Mouse (Mus musculus) liver, adult 10 weeks (tissue): ENCODE results near the gene Tnpo2. TPM values are rescaled to one million over a fixed set of nuclear protein-coding genes. Genes with fewer than 3 reads are reported as not detected.

Source experiments
- polyA plus RNA-seq: library from polyadenylated mRNA; stranded (reverse); fragments of 350-450 nt; fragmentation: Illumina TruSeq; extraction: RNeasy Lipid Tissue Mini Kit (QIAGEN cat#74804); gene quantifications from one replicate; pipeline ENCODE4 v1.2.3, GENCODE M21; 2014; ENCODE audit warnings: low read depth, low replicate concordance

The Tnpo2 gene
- polyA plus RNA-seq = 5.4 TPM

GRCm38 (mm10) chr8:85036718-85037365 lies at the start of gene Tnpo2:
Gene Tnpo2 (plus strand): TSS chr8:85036915.

GRCm38 (mm10) chr8:84990349-84990748 lies 46.4 kb upstream of the Tnpo2 start, which contains the start of gene Hook2:
Gene Hook2 (plus strand): TSS chr8:84990603.

GRCm38 (mm10) chr8:85014431-85014830 lies 22.3 kb upstream of the Tnpo2 start, which contains the start of gene Best2:
Gene Best2 (minus strand): TSS chr8:85014531.

GRCm38 (mm10) chr8:85025098-85025932 lies 11.4 kb upstream of the Tnpo2 start, which contains the start of gene Asna1:
Gene Asna1 (minus strand): TSS chr8:85025281.

GRCm38 (mm10) chr8:85026670-85027515 lies 9.8 kb upstream of the Tnpo2 start, which contains the start of gene Trir:
Gene Trir (plus strand): TSS chr8:85026823.

DNA sequence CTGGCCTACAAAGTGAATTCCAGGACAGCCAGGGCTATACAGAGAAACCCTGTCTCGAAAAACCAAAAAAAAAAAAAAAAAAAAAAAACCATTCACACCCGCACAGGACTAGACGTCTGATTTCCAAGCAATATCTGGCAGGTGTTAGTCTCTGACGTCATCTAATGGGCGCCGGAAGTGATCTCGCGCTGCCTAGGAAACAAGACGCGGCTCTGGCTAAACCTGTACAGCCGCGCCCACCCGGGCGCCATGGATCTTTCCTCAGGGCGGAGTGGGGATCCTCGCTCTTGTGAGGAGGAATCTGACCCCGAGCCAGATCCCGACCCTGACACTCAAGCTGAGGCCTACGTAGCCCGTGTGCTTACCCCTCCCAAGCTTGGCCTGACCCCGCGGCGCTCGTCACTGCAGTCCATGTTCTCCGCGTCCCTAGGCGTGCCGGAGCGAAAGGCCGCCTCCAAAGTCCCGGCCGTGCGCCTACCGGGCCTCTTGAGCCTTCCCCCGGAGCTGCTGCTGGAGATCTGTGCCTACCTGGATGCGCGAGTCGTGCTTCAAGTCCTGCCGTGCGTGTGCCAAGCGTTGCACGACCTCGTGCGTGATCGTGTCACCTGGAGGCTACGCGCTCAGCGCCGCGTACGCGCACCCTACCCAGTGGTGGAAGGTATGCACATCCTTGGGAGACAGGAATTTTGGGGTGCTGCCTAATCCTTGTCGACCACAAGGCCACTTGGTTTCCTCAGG lies 23.3 kb downstream of the Tnpo2 start, which contains the start of gene Fbxw9:
Gene Fbxw9, plus strand, starts transcription at position 177 of the 738 bp plus-strand sequence.

GRCm38 (mm10) chr8:85067982-85068381 lies 31.3 kb downstream of the Tnpo2 start, which contains the start of gene Gm5741:
Gene Gm5741 (minus strand): TSS chr8:85067982.

GRCm38 (mm10) chr8:85071514-85072281 lies 35.0 kb downstream of the Tnpo2 start, which contains the start of gene Dhps:
Gene Dhps (plus strand): TSS chr8:85071757.

GRCm38 (mm10) chr8:85080532-85081215 lies 44.0 kb downstream of the Tnpo2 start, which contains the start of gene Wdr83os:
Gene Wdr83os (plus strand): TSS chr8:85080740.

GRCm38 (mm10) chr8:85081216-85081555 lies 44.5 kb downstream of the Tnpo2 start, which contains the start of gene Wdr83:
Gene Wdr83 (minus strand): TSS chr8:85081306.

DNA sequence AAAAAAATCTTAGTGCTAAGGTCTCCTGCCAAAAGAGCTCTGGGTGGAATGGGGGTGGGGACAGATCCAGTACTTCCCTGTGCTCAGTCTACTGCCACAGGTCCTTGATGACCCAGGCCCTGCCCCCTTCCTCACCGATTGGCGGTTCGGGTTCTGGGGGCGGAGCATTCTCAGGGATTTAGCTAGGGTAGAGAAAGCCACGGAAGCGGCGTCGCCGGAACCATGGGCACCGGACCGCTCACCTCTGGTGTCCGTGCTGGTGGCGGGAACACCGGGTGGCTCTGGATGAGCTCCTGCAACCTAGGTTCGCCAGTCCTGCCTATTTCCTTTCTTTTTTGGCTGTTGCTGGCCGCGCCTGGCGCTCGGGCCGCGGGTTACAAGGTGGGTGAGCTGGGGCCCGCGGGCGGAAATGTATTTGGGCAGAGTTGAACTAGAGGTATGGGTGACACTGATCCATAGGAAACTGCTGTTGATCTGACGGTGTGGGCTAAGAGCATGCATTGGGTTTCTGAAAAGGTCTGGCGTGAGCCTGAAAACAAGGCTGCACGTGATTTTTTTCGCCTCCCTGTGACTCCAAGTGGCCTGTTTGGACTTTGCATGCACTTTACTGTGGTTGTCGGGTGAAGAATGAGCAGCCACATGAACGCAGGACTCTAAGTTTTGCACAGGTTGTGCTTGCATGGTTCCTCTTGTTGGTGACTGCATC lies 46.5 kb downstream of the Tnpo2 start, which contains the start of gene Man2b1:
Gene Man2b1, plus strand, starts transcription at position 163 of the 706 bp plus-strand sequence.

Other genes with a start within 250 kb of the Tnpo2 start
- 13.6 TPM for gene Nfix, start 236.6 kb upstream of the Tnpo2 start, polyA plus RNA-seq
- 1.3 TPM for gene Dand5, start 214.1 kb upstream of the Tnpo2 start, polyA plus RNA-seq
- gene Gadd45gip1, start 205.4 kb upstream of the Tnpo2 start, polyA plus RNA-seq = 0.74 TPM
- 9.8 TPM for gene Rad23a, start 196.2 kb upstream of the Tnpo2 start, polyA plus RNA-seq
- gene Calr, start 190.0 kb upstream of the Tnpo2 start, polyA plus RNA-seq = 778 TPM
- 2.9 TPM for gene Farsa, start 179.9 kb upstream of the Tnpo2 start, polyA plus RNA-seq
- 1.8 TPM for gene Syce2, start 164.8 kb upstream of the Tnpo2 start, polyA plus RNA-seq
- gene Gcdh, start 143.0 kb upstream of the Tnpo2 start, polyA plus RNA-seq = 511 TPM
- 1.0 TPM for gene Klf1, start 135.0 kb upstream of the Tnpo2 start, polyA plus RNA-seq
- gene Dnase2a, start 128.4 kb upstream of the Tnpo2 start, polyA plus RNA-seq = 9.4 TPM
- gene Mast1, start 99.6 kb upstream of the Tnpo2 start, polyA plus RNA-seq = not detected
- gene Rtbdn, start 89.9 kb upstream of the Tnpo2 start, polyA plus RNA-seq = not detected
- not detected for gene Gm49661, start 67.5 kb upstream of the Tnpo2 start, polyA plus RNA-seq
- gene Prdx2, start 67.3 kb upstream of the Tnpo2 start, polyA plus RNA-seq = 42.1 TPM
- 2.5 TPM for gene Rnaseh2a, start 67.1 kb upstream of the Tnpo2 start, polyA plus RNA-seq
- 0.50 TPM for gene Junb, start 58.2 kb upstream of the Tnpo2 start, polyA plus RNA-seq
- 4.8 TPM for gene Hook2, start 46.3 kb upstream of the Tnpo2 start, polyA plus RNA-seq
- gene Best2, start 22.4 kb upstream of the Tnpo2 start, polyA plus RNA-seq = not detected
- gene Asna1, start 11.6 kb upstream of the Tnpo2 start, polyA plus RNA-seq = 7.6 TPM
- gene Trir, start 10.1 kb upstream of the Tnpo2 start, polyA plus RNA-seq = 16.7 TPM
- 2.5 TPM for gene Fbxw9, start 23.1 kb downstream of the Tnpo2 start, polyA plus RNA-seq
- not detected for gene Gm5741, start 31.1 kb downstream of the Tnpo2 start, polyA plus RNA-seq
- gene Dhps, start 34.8 kb downstream of the Tnpo2 start, polyA plus RNA-seq = 7.5 TPM
- 11.6 TPM for gene Wdr83os, start 43.8 kb downstream of the Tnpo2 start, polyA plus RNA-seq
- gene Wdr83, start 44.4 kb downstream of the Tnpo2 start, polyA plus RNA-seq = 2.8 TPM
- gene Man2b1, start 46.4 kb downstream of the Tnpo2 start, polyA plus RNA-seq = 12.2 TPM
- 1.7 TPM for gene Zfp791, start 86.2 kb downstream of the Tnpo2 start, polyA plus RNA-seq
- gene Cks1brt, start 115.0 kb downstream of the Tnpo2 start, polyA plus RNA-seq = not detected
- gene Olfr371, start 189.1 kb downstream of the Tnpo2 start, polyA plus RNA-seq = not detected